Mouse (Mus musculus) forebrain, embryonic 11.5 days (tissue): Measurements from ENCODE around the gene Plekhs1. TPM values are rescaled to one million over a fixed set of nuclear protein-coding genes. Genes with fewer than 3 reads are reported as not detected.

Experiments
- ATAC-seq: fragments of 200-750 bp; cut with Nextera tagmentation; replicated peaks from 2 replicates; pipeline ENCODE4 v1.8.0; 2017; ENCODE audit warnings: moderate TSS enrichment; ENCODE audit not compliant: low FRiP score
- DNase-seq: peaks from one replicate; pipeline ENCODE4 v3.0.0-alpha.2; 2017; ENCODE audit warnings: low spot score
- H3K27ac ChIP-seq: fragments of 300-500 bp; sonication (generic); 2 replicates; pipeline ENCODE4 v1.5.1; 2014; ENCODE audit warnings: low read depth, low read length
- H3K27me3 ChIP-seq: fragments of 300-500 bp; sonication (generic); 2 replicates; pipeline ENCODE4 v1.6.1; 2014; ENCODE audit warnings: mild to moderate bottlenecking, low read length, mixed read lengths; ENCODE audit not compliant: control insufficient read depth, insufficient read depth
- H3K36me3 ChIP-seq: fragments of 300-500 bp; sonication (generic); 2 replicates; pipeline ENCODE4 v1.6.1; 2014; ENCODE audit warnings: mild to moderate bottlenecking, low read length, moderate library complexity, mixed read lengths; ENCODE audit not compliant: control insufficient read depth, insufficient read depth
- H3K4me1 ChIP-seq: fragments of 300-500 bp; sonication (generic); replicated peaks from 2 replicates; pipeline ENCODE4 v1.6.1; 2014; ENCODE audit warnings: low read length, mixed read lengths; ENCODE audit not compliant: control insufficient read depth, insufficient read depth
- H3K4me2 ChIP-seq: fragments of 300-500 bp; sonication (generic); 2 replicates; pipeline ENCODE4 v1.6.1; 2014; ENCODE audit warnings: low read depth, mild to moderate bottlenecking, low read length, moderate library complexity, mixed read lengths; ENCODE audit not compliant: severe bottlenecking
- H3K4me3 ChIP-seq: fragments of 300-500 bp; sonication (generic); 2 replicates; pipeline ENCODE4 v1.5.1; 2014; ENCODE audit warnings: low read depth, low read length
- H3K9ac ChIP-seq: fragments of 300-500 bp; sonication (generic); 2 replicates; pipeline ENCODE4 v1.6.1; 2014; ENCODE audit warnings: low read length
- H3K9me3 ChIP-seq: fragments of 300-500 bp; sonication (generic); 2 replicates; pipeline ENCODE4 v1.6.1; 2016; ENCODE audit warnings: low read length, mixed read lengths; ENCODE audit not compliant: control insufficient read depth
- WGBS: fragments of 180-500 bp; shearing (Covaris S2); extraction: QIAGEN DNeasy Blood & Tissue Kit; methylation state at CpG from one replicate; pipeline ENCODE4 v1.1.7; 2014; 5-methylcytosine and 5-hydroxymethylcytosine counted together
- polyA plus RNA-seq: library from polyadenylated mRNA; unstranded; fragments of >200 nt; fragmentation: Nextera tagmentation; extraction: Ambion mirVana; gene quantifications from 2 replicates; pipeline ENCODE4 v1.2.1, GENCODE M21; 2014

Gene Plekhs1
- 0.13 and 0.29 TPM in 2 replicates for polyA plus RNA-seq

DNA sequence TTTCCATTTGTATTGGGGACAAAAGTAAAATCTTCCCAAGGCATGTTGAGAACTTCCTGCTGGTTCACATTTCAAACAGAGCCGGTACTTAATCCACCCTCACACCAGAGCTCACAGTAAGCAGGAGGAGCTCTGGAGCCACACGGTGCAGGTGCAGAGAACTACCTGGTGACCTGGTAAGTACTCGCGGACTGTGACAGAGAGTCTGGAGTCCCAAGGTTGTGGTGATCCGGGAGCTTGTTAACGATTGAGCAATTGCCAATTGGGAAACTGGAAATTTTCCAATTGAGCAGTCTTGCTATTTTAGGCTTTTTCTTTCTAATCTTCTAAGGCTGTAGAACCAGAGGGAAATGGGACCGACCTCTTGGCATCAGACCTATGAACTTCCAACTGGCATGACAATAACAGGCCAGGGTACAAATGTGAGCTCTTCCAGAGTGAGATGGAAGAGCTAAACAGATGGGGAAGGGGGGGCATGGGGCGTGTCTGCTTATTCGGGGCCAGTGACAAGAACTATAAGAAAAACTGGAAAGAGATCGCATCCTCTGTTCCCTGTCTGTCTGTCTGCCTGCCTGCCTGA, at the start of gene Plekhs1:
Gene Plekhs1 (plus strand): TSS at position 119 of the 580 bp plus-strand sequence.
- H3K4me1 ChIP-seq = 0 out of 2 replicates have a peak, but pooled peaks cover 2% of the 10 kb centered on the region
- 68% methylated on average over 10 of the region's 10 CpGs for WGBS
- H3K36me3 ChIP-seq = no peaks in the 10 kb centered on the region
- no peak for DNase-seq
- H3K9ac ChIP-seq = no peak within 1 kb of the TSS
- no peak for ATAC-seq
- no peak within 1 kb of the TSS for H3K4me2 ChIP-seq
- no peak within 1 kb of the TSS for H3K27ac ChIP-seq
- H3K9me3 ChIP-seq = no peaks in the 10 kb centered on the region
- no peak within 1 kb of the TSS for H3K4me3 ChIP-seq
- no peaks in the 10 kb centered on the region for H3K27me3 ChIP-seq

GRCm38 (mm10) chr19:56418404-56418803, 43.0 kb upstream of the Plekhs1 start:
- Histone ChIP-seq H3K4me2 (no peak overlapping the region), H3K9me3 (no peaks in the 10 kb centered on the region), H3K36me3 (no peaks in the 10 kb centered on the region), H3K27me3 (no peaks in the 10 kb centered on the region), H3K4me1 (no peaks in the 10 kb centered on the region), H3K4me3 (no peak overlapping the region), H3K9ac (no peak overlapping the region), H3K27ac (no peak overlapping the region)
- DNase-seq = no peak
- WGBS = 87% methylated on average over 4 of the region's 4 CpGs
- no peak for ATAC-seq

- no peak overlapping the region for H3K9ac ChIP-seq
- DNase-seq (no peak), ATAC-seq (no peak)
- H3K4me2 ChIP-seq = no peak overlapping the region
- H3K27me3 ChIP-seq = no peaks in the 10 kb centered on the region
- WGBS = 72% methylated on average over 9 of the region's 9 CpGs
- no peaks in the 10 kb centered on the region for H3K4me1 ChIP-seq
- no peak overlapping the region for H3K4me3 ChIP-seq
- H3K9me3 ChIP-seq = no peaks in the 10 kb centered on the region
- no peaks in the 10 kb centered on the region for H3K36me3 ChIP-seq
- H3K27ac ChIP-seq = no peak overlapping the region
Measured at GRCm38 (mm10) chr19:56419452-56419851, 42.0 kb upstream of the Plekhs1 start.

DNA sequence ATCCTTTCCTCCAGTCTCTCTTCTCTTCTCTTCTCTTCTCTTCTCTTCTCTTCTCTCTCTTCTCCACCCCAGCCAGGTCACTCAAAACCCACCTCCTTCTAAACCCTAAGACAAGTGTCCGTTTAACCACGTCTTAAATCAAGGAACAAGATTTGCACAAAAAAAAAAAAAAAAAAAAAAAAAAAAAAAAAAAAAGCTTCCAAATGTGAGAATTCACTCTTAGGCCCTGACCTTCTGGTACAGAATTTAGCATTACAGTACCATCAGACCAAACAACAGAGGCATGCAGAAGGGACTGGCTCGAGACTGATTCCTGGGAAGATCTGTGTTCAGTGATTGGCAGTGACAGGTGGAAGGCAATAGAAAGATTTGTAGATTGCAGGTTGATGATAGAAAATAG, 41.1 kb upstream of the Plekhs1 start:
- H3K4me2 ChIP-seq = no peak overlapping the region
- no peaks in the 10 kb centered on the region for H3K36me3 ChIP-seq
- H3K27me3 ChIP-seq = no peaks in the 10 kb centered on the region
- H3K4me1 ChIP-seq = no peaks in the 10 kb centered on the region
- no peak overlapping the region for H3K9ac ChIP-seq
- no peak overlapping the region for H3K4me3 ChIP-seq
- DNase-seq (no peak), ATAC-seq (no peak)
- 89% methylated on average over 3 of the region's 3 CpGs for WGBS
- no peaks in the 10 kb centered on the region for H3K9me3 ChIP-seq
- H3K27ac ChIP-seq = no peak overlapping the region

GRCm38 (mm10) chr19:56422476-56423338, 38.7 kb upstream of the Plekhs1 start:
- H3K36me3 ChIP-seq = no peaks in the 10 kb centered on the region
- H3K27ac ChIP-seq = no peak overlapping the region
- 0 out of 2 replicates have a peak, but pooled peaks have one; percentile 27 for ATAC-seq
- WGBS = 35% methylated on average over 14 of the region's 14 CpGs
- DNase-seq = peak; percentile 90
- H3K9me3 ChIP-seq = no peaks in the 10 kb centered on the region
- H3K4me2 ChIP-seq = no peak overlapping the region
- no peak overlapping the region for H3K4me3 ChIP-seq
- H3K4me1 ChIP-seq = no peaks in the 10 kb centered on the region
- no peaks in the 10 kb centered on the region for H3K27me3 ChIP-seq
- no peak overlapping the region for H3K9ac ChIP-seq

- DNase-seq (peak; percentile 57), ATAC-seq (no peak)
- 57% methylated on average over 12 of the region's 12 CpGs for WGBS
- Histone ChIP-seq H3K9me3 (no peaks in the 10 kb centered on the region), H3K27ac (no peak overlapping the region), H3K4me3 (no peak overlapping the region), H3K9ac (no peak overlapping the region), H3K4me1 (no peaks in the 10 kb centered on the region), H3K36me3 (no peaks in the 10 kb centered on the region), H3K4me2 (no peak overlapping the region), H3K27me3 (no peaks in the 10 kb centered on the region)
Measured at GRCm38 (mm10) chr19:56423370-56423769, 38.1 kb upstream of the Plekhs1 start.

DNA sequence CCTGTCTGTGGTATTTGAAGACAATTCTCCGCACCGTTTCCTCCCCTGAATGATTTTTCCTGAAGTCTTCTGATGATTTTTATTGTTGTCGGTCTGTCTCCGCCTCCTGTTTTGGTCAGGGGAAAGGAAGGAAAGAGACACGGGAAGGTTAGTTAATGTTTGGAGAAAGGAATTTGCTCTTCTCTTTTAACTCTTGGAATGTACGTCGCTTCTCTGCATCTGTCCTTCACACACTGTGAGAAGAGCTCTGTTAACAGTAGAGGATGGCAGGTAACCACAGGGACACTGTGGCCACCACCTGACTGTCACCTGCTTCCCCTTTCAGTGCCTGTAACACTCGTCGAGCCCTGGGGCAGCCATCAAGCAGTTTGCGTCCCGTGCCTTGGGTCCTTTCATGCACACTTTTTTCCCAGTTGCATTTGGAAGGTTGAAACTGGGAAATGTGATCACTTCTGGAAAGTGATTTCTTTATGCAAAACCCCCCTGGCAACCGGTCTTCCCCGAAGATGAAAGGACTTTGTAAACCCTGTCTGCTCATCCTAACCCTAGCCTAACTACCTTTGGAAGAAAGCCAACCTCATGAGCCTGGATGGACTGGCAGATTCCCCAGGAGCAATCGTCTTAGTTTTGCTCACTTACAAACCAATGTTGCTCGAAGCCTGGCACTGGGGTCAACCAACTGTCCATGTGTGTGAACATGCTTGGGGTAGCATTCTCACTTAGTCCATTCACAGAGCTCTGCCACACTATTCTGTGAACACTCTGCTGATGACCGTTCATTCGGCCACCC, 36.6 kb upstream of the Plekhs1 start:
- DNase-seq = no peak
- Histone ChIP-seq H3K4me2 (no peak overlapping the region), H3K27me3 (no peaks in the 10 kb centered on the region), H3K4me3 (no peak overlapping the region), H3K9ac (no peak overlapping the region), H3K4me1 (no peaks in the 10 kb centered on the region), H3K36me3 (no peaks in the 10 kb centered on the region), H3K9me3 (no peaks in the 10 kb centered on the region), H3K27ac (no peak overlapping the region)
- WGBS = 84% methylated on average over 17 of the region's 17 CpGs
- no peak for ATAC-seq

GRCm38 (mm10) chr19:56425492-56425891, 35.9 kb upstream of the Plekhs1 start:
- Histone ChIP-seq H3K4me3 (no peak overlapping the region), H3K9ac (no peak overlapping the region), H3K9me3 (no peaks in the 10 kb centered on the region), H3K36me3 (no peaks in the 10 kb centered on the region), H3K4me1 (no peaks in the 10 kb centered on the region), H3K4me2 (no peak overlapping the region), H3K27me3 (no peaks in the 10 kb centered on the region), H3K27ac (no peak overlapping the region)
- no peak for DNase-seq
- 67% methylated on average over 9 of the region's 9 CpGs for WGBS
- ATAC-seq = no peak
